Mouse (Mus musculus) T-cell, adult 66 days (primary cell): Measurements from ENCODE around the gene Rasl11a. TPM values are rescaled to one million over a fixed set of nuclear protein-coding genes. Genes with fewer than 3 reads are reported as not detected.

Source experiments
- total RNA-seq, 2 experiments: library from RNA; stranded (reverse); gene quantifications; 3 replicates in 1 of 2; 4 replicates in 1 of 2; pipeline ENCODE4 v1.2.4; 2023

The Rasl11a gene
- 1 to 10 TPM in 1 of 2 experiments, not detected in 1; 1.4 TPM for total RNA-seq

GRCm38 (mm10) chr5:146844945-146845365 lies at the start of gene Rasl11a:
Rasl11a (plus strand) TSS chr5:146845071.

GRCm38 (mm10) chr5:146832769-146833448 lies 12.0 kb upstream of the Rasl11a start, which contains the start of gene Rpl21:
Rpl21 (plus strand) TSS chr5:146832890.

Other genes with a start within 250 kb of the Rasl11a start
- gene Usp12, start 50.1 kb upstream of the Rasl11a start, total RNA-seq: 10 to 100 TPM; 36.1 to 41.9 TPM
- gene Rpl21, start 12.2 kb upstream of the Rasl11a start, total RNA-seq: 100 to 1,000 TPM; 786 to 850 TPM
- 10 to 100 TPM; 35.2 to 36.7 TPM for gene Gtf3a, start 103.6 kb downstream of the Rasl11a start, total RNA-seq
- gene Mtif3, start 118.7 kb downstream of the Rasl11a start, total RNA-seq: 10 to 100 TPM; 17.1 to 19.5 TPM
- 10 to 100 TPM; 20.8 to 22.7 TPM for gene Lnx2, start 231.5 kb downstream of the Rasl11a start, total RNA-seq
- 100 to 1,000 TPM; 114 to 116 TPM for gene Polr1d, start 232.0 kb downstream of the Rasl11a start, total RNA-seq